Mouse (Mus musculus) thymus, adult 2 months (tissue): Measurements from ENCODE around the gene Ebf3.

Experiments
- CTCF ChIP-seq: fragments of 200-500 bp; IDR thresholded peaks from 2 replicates; pipeline ENCODE4 v1.5.1; 2012; ENCODE audit warnings: mild to moderate bottlenecking, control low read depth, low read length, moderate library complexity, borderline replicate concordance; ENCODE audit not compliant: control insufficient read depth, poor library complexity, insufficient read depth; ENCODE audit errors: extremely low read depth
- POLR2A ChIP-seq: fragments of 200-500 bp; IDR thresholded peaks from 2 replicates; pipeline ENCODE4 v1.6.1; 2012; ENCODE audit warnings: mild to moderate bottlenecking, low read length, control low read depth, moderate library complexity; ENCODE audit not compliant: control insufficient read depth, poor library complexity, insufficient read depth; ENCODE audit errors: extremely low read depth

- TF ChIP-seq CTCF (no peak), POLR2A (no peak)
Observed at GRCm38 (mm10) chr7:137300826-137301225, 13.4 kb downstream of the Ebf3 start.
